Mouse (Mus musculus) central nervous system, embryonic 18 days (tissue): ENCODE results near the gene Ppm1f. TPM values are rescaled to one million over a fixed set of nuclear protein-coding genes. Genes with fewer than 3 reads are reported as not detected.

Source experiments
- polyA plus RNA-seq: library from polyadenylated mRNA; depleted of rRNA; stranded (reverse); fragments of >200 nt; gene quantifications from 2 replicates; pipeline ENCODE4 v1.2.3, GENCODE M21; 2012; rRNA removed

Gene Ppm1f
- polyA plus RNA-seq = 29.1 and 29.5 TPM in 2 replicates

DNA sequence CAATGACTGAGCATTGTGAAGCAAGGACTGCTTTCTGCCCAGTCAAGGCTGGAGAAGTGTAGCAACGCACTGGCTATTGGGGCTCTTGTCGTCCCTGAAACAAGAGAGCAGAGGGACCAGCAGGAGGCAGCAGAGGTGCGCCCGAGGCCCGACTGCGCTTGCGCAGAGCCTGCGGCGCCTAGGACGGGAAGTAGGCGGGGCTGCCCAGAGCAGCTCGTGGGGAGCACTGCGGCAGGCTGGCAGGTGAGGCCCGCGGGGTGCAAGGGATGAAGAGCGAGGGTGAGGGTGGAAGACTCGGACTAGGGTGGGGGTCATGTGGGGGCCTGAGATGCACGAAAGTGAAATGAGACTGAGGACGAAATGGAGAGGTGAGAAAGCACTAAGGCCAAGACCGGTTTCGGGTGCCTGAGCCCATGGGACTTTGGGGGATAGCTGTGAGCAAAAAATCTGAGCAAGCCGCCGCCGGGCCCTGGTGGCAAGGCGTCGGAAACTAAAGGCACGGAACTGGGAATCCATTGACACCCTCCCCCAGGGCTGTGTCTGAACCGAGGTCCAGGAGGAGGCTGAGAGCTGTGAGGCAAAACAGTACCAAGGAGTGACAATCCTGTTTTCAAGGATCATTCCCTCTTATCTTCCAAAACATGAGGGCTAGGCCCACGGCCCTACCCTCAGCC, at the start of gene Ppm1f:
Ppm1f (plus strand) TSS at position 88 of the 674 bp plus-strand sequence.

DNA sequence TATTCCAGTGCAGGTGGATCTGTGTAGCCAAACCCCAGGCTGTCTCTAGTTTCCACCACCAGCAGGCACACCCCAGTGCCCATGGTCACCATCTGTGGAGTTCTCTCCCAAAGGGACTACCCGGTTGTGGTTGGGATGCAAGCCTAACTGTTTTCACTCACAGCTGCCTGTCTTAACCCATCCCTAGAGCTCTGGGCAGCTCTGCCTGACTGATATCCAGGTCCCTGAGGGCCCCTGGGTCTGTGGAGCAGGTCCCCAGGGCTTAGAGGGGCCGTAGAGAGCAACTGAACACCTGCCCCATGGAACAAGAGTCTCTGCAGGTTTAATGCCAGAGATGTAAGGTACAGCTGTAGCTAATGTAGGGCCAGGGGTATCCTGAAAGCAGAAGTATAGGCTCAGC, 32.3 kb upstream of the Ppm1f start, which contains the start of gene Igll1:
Igll1 (minus strand) TSS at position 8 of the 400 bp plus-strand sequence.

DNA sequence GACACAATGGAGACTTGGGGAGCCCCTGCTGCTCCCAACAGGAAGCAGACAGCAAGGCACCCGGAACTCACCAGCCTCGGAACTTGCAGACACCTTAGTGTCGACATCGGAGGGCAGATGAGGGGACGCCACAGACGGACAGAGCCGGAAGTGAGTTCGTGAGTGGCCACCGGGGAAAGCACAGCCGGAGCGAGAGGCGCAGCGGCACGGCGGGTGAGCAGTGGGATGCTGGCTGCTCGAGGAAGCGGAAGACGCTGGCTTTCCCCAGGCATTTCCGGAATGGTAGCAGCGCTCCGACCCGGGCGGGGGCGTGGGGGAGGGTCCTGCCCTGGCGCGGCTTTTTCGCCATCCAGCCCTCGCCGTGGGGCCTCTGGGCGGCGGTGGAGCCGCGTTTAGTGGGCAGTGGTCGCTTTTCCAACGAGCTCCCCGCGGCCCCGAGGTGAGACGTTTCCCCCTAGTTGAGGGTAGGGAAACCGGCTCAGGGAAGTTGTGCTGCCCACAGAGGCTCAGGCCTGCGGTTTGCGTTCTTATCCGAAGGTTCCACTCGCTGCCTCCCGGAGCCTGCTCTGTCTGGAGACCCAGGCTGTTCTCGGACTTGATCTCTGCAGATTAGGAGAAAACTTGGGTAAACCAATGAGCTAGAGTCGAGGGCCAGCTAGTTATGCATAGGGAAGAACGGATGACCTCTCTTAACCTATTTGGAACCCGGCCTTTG, 25.5 kb upstream of the Ppm1f start, which contains the start of the genes Top3b and Vpreb1:
Top3b (plus strand) TSS at position 120 of the 715 bp plus-strand sequence.
Vpreb1 (minus strand) TSS at position 227 of the 715 bp plus-strand sequence.

Other genes starting within 250 kb of the Ppm1f start
- not detected in 2 replicates for gene Olfr19, start 220.1 kb upstream of the Ppm1f start, polyA plus RNA-seq
- gene Spag6l, start 67.0 kb upstream of the Ppm1f start, polyA plus RNA-seq = 8.3 and 9.5 TPM in 2 replicates
- gene Igll1, start 32.5 kb upstream of the Ppm1f start, polyA plus RNA-seq = 0.13 TPM in 1 of 2 replicates, not detected in the other
- gene Top3b, start 25.7 kb upstream of the Ppm1f start, polyA plus RNA-seq = 79.9 and 86.1 TPM in 2 replicates
- gene Vpreb1, start 25.6 kb upstream of the Ppm1f start, polyA plus RNA-seq = 1.8 and 2.6 TPM in 2 replicates
- gene Mapk1, start 86.9 kb downstream of the Ppm1f start, polyA plus RNA-seq = 191 and 195 TPM in 2 replicates
- gene Ypel1, start 173.2 kb downstream of the Ppm1f start, polyA plus RNA-seq = 87.0 and 94.2 TPM in 2 replicates
- 133 and 137 TPM in 2 replicates for gene Ppil2, start 214.8 kb downstream of the Ppm1f start, polyA plus RNA-seq
- 15.3 and 18.6 TPM in 2 replicates for gene 2610318N02Rik, start 228.7 kb downstream of the Ppm1f start, polyA plus RNA-seq
- 18.4 and 18.8 TPM in 2 replicates for gene Sdf2l1, start 235.9 kb downstream of the Ppm1f start, polyA plus RNA-seq
- gene Ydjc, start 248.2 kb downstream of the Ppm1f start, polyA plus RNA-seq = 79.1 and 81.8 TPM in 2 replicates